Mouse (Mus musculus) kidney, embryonic 14.5 days (tissue): ENCODE measurements at regions not wholly inside any gene's neighbourhood (a gene's known extent, or its start where the extent isn't known, plus 50 kb on each side); places are given as distances from the start of the nearest gene placed in this dataset.

Source experiments
- ATAC-seq: fragments of 200-750 bp; cut with Nextera tagmentation; 2 replicates; pipeline ENCODE4 v1.8.0; 2017; ENCODE audit warnings: moderate number of reproducible peaks, mild to moderate bottlenecking, moderate TSS enrichment, moderate library complexity; ENCODE audit not compliant: low FRiP score, low TSS enrichment
- H3K27ac ChIP-seq: fragments of 300-500 bp; sonication (generic); 2 replicates; pipeline ENCODE4 v1.5.1; 2014; ENCODE audit warnings: low read depth, mild to moderate bottlenecking, low read length, moderate library complexity, mixed read lengths
- H3K27me3 ChIP-seq: fragments of 300-500 bp; sonication (generic); 2 replicates; pipeline ENCODE4 v1.6.1; 2014; ENCODE audit warnings: mild to moderate bottlenecking, low read length; ENCODE audit not compliant: control insufficient read depth, insufficient read depth
- H3K36me3 ChIP-seq: fragments of 300-500 bp; sonication (generic); 2 replicates; pipeline ENCODE4 v1.6.1; 2014; ENCODE audit warnings: low read length, mixed read lengths; ENCODE audit not compliant: control insufficient read depth, insufficient read depth
- H3K4me1 ChIP-seq: fragments of 300-500 bp; sonication (generic); 2 replicates; pipeline ENCODE4 v1.6.1; 2014; ENCODE audit warnings: low read length, mixed read lengths; ENCODE audit not compliant: control insufficient read depth, insufficient read depth
- H3K4me2 ChIP-seq: fragments of 300-500 bp; sonication (generic); replicated peaks from 2 replicates; pipeline ENCODE4 v1.6.1; 2014; ENCODE audit warnings: low read depth, mild to moderate bottlenecking, low read length
- H3K4me3 ChIP-seq: fragments of 300-500 bp; sonication (generic); 2 replicates; pipeline ENCODE4 v1.5.1; 2014; ENCODE audit warnings: mild to moderate bottlenecking, low read length
- H3K9ac ChIP-seq: fragments of 300-500 bp; sonication (generic); 2 replicates; pipeline ENCODE4 v1.6.1; 2014; ENCODE audit warnings: low read depth, mild to moderate bottlenecking, low read length, moderate library complexity
- H3K9me3 ChIP-seq: fragments of 300-500 bp; sonication (generic); 2 replicates; pipeline ENCODE4 v1.6.1; 2016; ENCODE audit warnings: low read length; ENCODE audit not compliant: control insufficient read depth
- WGBS: fragments of 180-500 bp; shearing (Covaris S2); extraction: QIAGEN DNeasy Blood & Tissue Kit; methylation state at CpG from one replicate; pipeline ENCODE4 v1.1.7; 2014; 5-methylcytosine and 5-hydroxymethylcytosine counted together

- Histone ChIP-seq H3K9me3 (no peaks in the 10 kb centered on the region), H3K36me3 (no peaks in the 10 kb centered on the region), H3K4me3 (no peak overlapping the region), H3K27me3 (no peaks in the 10 kb centered on the region), H3K4me1 (no peaks in the 10 kb centered on the region), H3K9ac (no peak overlapping the region), H3K4me2 (no peak overlapping the region), H3K27ac (no peak overlapping the region)
- WGBS: 98% methylated on average over 1 of the region's 1 CpGs
- ATAC-seq: no peak
Measured at GRCm38 (mm10) chr3:150752787-150753186, 684.9 kb upstream of the Adgrl4 start.

DNA sequence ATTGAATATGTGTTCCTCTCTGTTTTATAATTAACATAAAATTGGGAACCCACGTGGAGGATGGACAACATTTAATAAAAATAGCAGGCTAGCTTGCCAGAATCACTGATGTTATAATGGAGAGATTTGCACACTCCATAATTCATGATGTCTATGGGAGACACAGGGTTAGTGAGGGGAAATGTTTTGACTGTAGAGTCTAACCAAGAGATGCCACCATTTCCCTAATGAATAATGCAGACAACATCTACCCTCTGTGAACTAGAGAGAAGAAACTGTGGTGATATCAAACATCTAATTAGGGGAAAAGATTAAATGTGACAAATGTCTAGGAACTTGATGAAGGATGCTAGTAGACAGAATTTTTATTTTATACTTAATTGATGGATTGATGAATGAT, 677.8 kb upstream of the Adgrl4 start:
- no peak overlapping the region for H3K4me3 ChIP-seq
- no peaks in the 10 kb centered on the region for H3K27me3 ChIP-seq
- H3K4me1 ChIP-seq: no peaks in the 10 kb centered on the region
- 73% methylated on average over 1 of the region's 1 CpGs for WGBS
- no peaks in the 10 kb centered on the region for H3K9me3 ChIP-seq
- H3K27ac ChIP-seq: no peak overlapping the region
- no peaks in the 10 kb centered on the region for H3K36me3 ChIP-seq
- ATAC-seq: no peak
- no peak overlapping the region for H3K4me2 ChIP-seq
- H3K9ac ChIP-seq: no peak overlapping the region

DNA sequence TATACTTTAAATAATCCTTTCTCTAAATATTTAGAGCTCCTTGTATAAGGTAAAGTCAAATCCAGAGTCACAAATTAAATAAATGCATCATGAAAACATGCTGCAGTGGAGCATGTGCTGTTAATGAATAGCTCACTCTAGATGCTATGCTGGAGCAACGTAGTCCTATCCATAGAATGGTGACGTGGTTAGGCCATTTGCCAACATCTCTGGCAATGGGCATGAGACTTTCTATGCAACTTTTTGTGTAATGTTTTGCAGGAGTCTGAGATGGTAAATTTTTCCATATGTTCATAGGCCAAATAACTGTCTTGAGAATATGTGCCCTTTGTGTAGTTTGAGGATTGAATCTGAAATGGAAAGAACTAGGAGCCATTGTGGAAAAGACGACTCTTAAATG, 653.1 kb upstream of the Adgrl4 start:
- no peak for ATAC-seq
- 82% methylated on average over 3 of the region's 3 CpGs for WGBS
- Histone ChIP-seq H3K27me3 (no peaks in the 10 kb centered on the region), H3K36me3 (no peaks in the 10 kb centered on the region), H3K4me2 (no peak overlapping the region), H3K9me3 (no peaks in the 10 kb centered on the region), H3K4me3 (no peak overlapping the region), H3K27ac (no peak overlapping the region), H3K4me1 (no peaks in the 10 kb centered on the region), H3K9ac (no peak overlapping the region)

DNA sequence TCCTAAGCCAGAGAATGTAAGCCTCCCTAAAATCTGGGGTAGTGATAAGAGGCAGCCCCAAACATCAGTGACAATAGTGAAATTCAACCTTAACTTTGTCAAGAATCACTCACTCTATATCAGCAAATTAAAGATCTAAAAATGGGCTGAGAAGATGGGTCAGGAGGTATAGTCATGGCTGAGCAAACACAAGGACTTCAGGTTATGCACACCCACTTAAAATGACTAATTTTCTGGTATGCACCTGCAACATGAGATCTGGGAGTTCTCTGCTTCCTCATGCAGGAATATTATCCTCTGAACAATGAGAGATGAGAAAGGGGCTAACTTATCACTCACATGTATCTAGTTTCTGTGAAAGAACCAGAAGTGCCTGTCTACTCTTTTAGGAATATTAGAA, 619.9 kb upstream of the Adgrl4 start:
- no peak overlapping the region for H3K4me3 ChIP-seq
- no peak overlapping the region for H3K27ac ChIP-seq
- no peaks in the 10 kb centered on the region for H3K4me1 ChIP-seq
- peak; percentile 49; the same call in 1 of the 2 replicates for ATAC-seq
- no peak overlapping the region for H3K9ac ChIP-seq
- no peaks in the 10 kb centered on the region for H3K36me3 ChIP-seq
- no peaks in the 10 kb centered on the region for H3K27me3 ChIP-seq
- H3K4me2 ChIP-seq: no peak overlapping the region
- no peaks in the 10 kb centered on the region for H3K9me3 ChIP-seq

DNA sequence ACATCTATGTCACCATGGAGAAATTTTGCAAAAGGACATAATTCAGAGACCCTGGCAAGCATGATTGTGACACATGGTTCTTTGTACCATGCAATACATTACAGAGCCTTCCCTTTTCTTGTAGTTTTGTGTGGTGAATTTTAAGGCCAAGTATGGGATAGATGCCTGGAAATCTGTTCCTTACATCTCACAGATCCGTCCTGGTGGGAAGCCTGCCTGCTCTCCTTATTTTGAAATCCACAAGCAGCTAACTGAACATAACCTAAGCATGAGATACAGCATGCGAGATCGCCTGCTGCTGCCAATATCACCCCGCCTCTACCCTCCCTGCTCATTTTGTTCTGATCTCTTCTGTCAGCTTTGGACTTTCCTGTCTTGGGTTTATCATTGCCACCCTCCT, 618.3 kb upstream of the Adgrl4 start:
- no peaks in the 10 kb centered on the region for H3K4me1 ChIP-seq
- H3K4me3 ChIP-seq: no peak overlapping the region
- WGBS: 82% methylated on average over 4 of the region's 4 CpGs
- H3K27ac ChIP-seq: no peak overlapping the region
- H3K36me3 ChIP-seq: no peaks in the 10 kb centered on the region
- H3K9ac ChIP-seq: no peak overlapping the region
- no peak overlapping the region for H3K4me2 ChIP-seq
- no peak for ATAC-seq
- no peaks in the 10 kb centered on the region for H3K27me3 ChIP-seq
- no peaks in the 10 kb centered on the region for H3K9me3 ChIP-seq

DNA sequence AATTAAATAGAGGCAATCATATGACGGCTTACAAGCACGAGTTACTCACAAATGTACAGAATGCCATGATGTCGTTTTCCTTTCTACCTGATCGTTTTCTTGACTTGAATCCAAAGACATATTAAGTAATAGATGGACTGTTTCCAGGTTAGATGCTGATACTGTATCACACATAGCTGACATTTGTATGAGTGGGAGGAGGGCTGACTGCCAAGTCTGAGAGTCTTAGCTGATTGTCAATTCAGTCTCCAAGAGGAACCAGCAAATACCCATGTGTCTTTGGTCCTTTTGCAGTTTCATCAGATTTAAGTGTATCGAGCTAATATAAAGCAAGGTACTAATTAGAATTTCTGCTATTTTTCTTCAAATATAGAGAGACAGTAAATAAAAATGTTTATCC, 617.6 kb upstream of the Adgrl4 start:
- ATAC-seq: no peak
- no peaks in the 10 kb centered on the region for H3K27me3 ChIP-seq
- no peak overlapping the region for H3K27ac ChIP-seq
- H3K4me2 ChIP-seq: no peak overlapping the region
- H3K9ac ChIP-seq: no peak overlapping the region
- H3K36me3 ChIP-seq: no peaks in the 10 kb centered on the region
- no peaks in the 10 kb centered on the region for H3K9me3 ChIP-seq
- no peaks in the 10 kb centered on the region for H3K4me1 ChIP-seq
- WGBS: 78% methylated on average over 5 of the region's 5 CpGs
- no peak overlapping the region for H3K4me3 ChIP-seq

DNA sequence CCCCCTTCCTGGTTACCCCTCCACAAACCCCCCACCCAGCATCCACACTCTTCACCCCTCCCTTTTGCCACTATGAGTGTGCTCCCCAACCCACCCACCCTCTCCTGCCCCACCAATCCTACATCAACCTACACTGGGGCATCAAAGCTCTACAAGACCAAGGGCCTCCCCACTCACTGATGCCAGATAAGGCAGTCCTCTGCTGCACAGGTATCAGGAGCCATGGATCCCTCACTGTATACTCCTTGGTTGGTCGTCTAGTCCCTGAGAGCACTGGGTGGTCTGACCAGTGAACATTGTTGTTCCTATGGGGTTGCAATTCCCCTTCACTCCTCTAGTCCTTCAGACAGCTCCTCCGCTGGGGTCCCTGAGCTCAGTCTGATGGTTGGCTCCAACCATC, 591.7 kb upstream of the Adgrl4 start:
- Histone ChIP-seq H3K36me3 (no peaks in the 10 kb centered on the region), H3K9ac (no peak overlapping the region), H3K27ac (no peak overlapping the region), H3K9me3 (no peaks in the 10 kb centered on the region), H3K4me1 (no peaks in the 10 kb centered on the region), H3K27me3 (no peaks in the 10 kb centered on the region), H3K4me2 (no peak overlapping the region), H3K4me3 (no peak overlapping the region)
- no peak for ATAC-seq
- WGBS: 92% methylated on average over 2 of the region's 2 CpGs

DNA sequence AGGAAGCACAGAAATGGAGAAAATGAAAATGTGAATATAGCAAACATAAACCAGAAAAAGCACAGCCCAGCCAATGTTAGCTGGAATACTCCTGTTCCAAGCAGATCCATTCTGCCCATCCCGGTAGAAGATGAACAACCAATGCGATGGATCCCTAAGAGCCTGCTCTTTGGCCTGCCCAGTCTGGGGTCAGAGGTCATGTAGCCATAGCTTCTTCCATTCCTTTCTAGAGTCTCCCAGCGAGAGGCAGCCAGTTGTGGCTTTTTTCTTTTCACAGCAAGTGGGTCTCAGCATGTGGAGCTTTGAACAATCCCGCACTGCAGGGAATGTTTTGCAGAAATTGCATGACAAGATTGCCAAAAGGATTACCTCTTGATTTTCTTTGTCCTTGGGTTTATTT, 585.6 kb upstream of the Adgrl4 start:
- no peaks in the 10 kb centered on the region for H3K9me3 ChIP-seq
- no peaks in the 10 kb centered on the region for H3K27me3 ChIP-seq
- 59% methylated on average over 4 of the region's 4 CpGs for WGBS
- no peak overlapping the region for H3K4me2 ChIP-seq
- no peak overlapping the region for H3K27ac ChIP-seq
- no peaks in the 10 kb centered on the region for H3K4me1 ChIP-seq
- no peak for ATAC-seq
- H3K4me3 ChIP-seq: no peak overlapping the region
- H3K36me3 ChIP-seq: no peaks in the 10 kb centered on the region
- no peak overlapping the region for H3K9ac ChIP-seq

- H3K27ac ChIP-seq: no peak overlapping the region
- WGBS: 79% methylated on average over 2 of the region's 2 CpGs
- no peak overlapping the region for H3K4me2 ChIP-seq
- no peak overlapping the region for H3K4me3 ChIP-seq
- no peak for ATAC-seq
- no peaks in the 10 kb centered on the region for H3K4me1 ChIP-seq
- H3K9me3 ChIP-seq: no peaks in the 10 kb centered on the region
- no peaks in the 10 kb centered on the region for H3K27me3 ChIP-seq
- H3K36me3 ChIP-seq: no peaks in the 10 kb centered on the region
- H3K9ac ChIP-seq: no peak overlapping the region
Measured at GRCm38 (mm10) chr3:150896668-150897067, 541.0 kb upstream of the Adgrl4 start.

- no peak overlapping the region for H3K27ac ChIP-seq
- WGBS: 61% methylated on average over 2 of the region's 2 CpGs
- ATAC-seq: no peak
- no peak overlapping the region for H3K4me3 ChIP-seq
- H3K27me3 ChIP-seq: no peaks in the 10 kb centered on the region
- H3K4me1 ChIP-seq: no peaks in the 10 kb centered on the region
- no peaks in the 10 kb centered on the region for H3K36me3 ChIP-seq
- H3K9me3 ChIP-seq: no peaks in the 10 kb centered on the region
- H3K4me2 ChIP-seq: no peak overlapping the region
- no peak overlapping the region for H3K9ac ChIP-seq
Measured at GRCm38 (mm10) chr3:150910091-150910490, 527.6 kb upstream of the Adgrl4 start.
